Mouse (Mus musculus) MEL (cell line): ENCODE measurements around the gene Olfr12. TPM values are rescaled to one million over a fixed set of nuclear protein-coding genes. Genes with fewer than 3 reads are reported as not detected.

Source experiments
- DNase-seq: peaks from one replicate; pipeline ENCODE4 v3.0.0; 2011; ENCODE audit warnings: low read depth, low spot score
- H3K27ac ChIP-seq: 2 replicates; pipeline ENCODE4 v1.5.1; 2012; ENCODE audit warnings: low read depth, mild to moderate bottlenecking, control low read depth, low read length, moderate library complexity; ENCODE audit not compliant: control insufficient read depth
- H3K27me3 ChIP-seq, 2 experiments: fragments of 150-350 bp in 1 of 2; sonication (generic) in 1 of 2; 2 replicates each; pipeline ENCODE4 v1.6.1; 2012; ENCODE audit warnings: low read length in 2 of 2, mild to moderate bottlenecking in 2 of 2, improper control_type of control experiment in 1 of 2, moderate library complexity in 1 of 2; ENCODE audit not compliant: insufficient read depth in 2 of 2, control insufficient read depth in 1 of 2
- H3K36me3 ChIP-seq, 2 experiments: 2 replicates each; pipeline ENCODE4 v1.6.1; 2012 to 2014; ENCODE audit warnings: low read length in 2 of 2, improper control_type of control experiment in 1 of 2, inconsistent platforms in 1 of 2, mild to moderate bottlenecking in 1 of 2; ENCODE audit not compliant: insufficient read depth in 2 of 2, control insufficient read depth in 1 of 2
- H3K4me1 ChIP-seq, 2 experiments: fragments of 150-350 bp in 1 of 2; sonication (generic) in 1 of 2; 2 replicates each; pipeline ENCODE4 v1.6.1; 2012; ENCODE audit warnings: low read length in 2 of 2, improper control_type of control experiment in 1 of 2, mild to moderate bottlenecking in 1 of 2; ENCODE audit not compliant: insufficient read depth in 2 of 2, control insufficient read depth in 1 of 2
- H3K4me3 ChIP-seq, 2 experiments: fragments of 150-350 bp in 1 of 2; sonication (generic) in 1 of 2; 2 replicates each; pipeline ENCODE4 v1.5.1; 2012; ENCODE audit warnings: low read depth in 2 of 2, low read length in 2 of 2, mild to moderate bottlenecking in 2 of 2, moderate library complexity in 2 of 2, control low read depth in 1 of 2, improper control_type of control experiment in 1 of 2; ENCODE audit not compliant: control insufficient read depth in 1 of 2, insufficient read depth in 1 of 2
- H3K79me2 ChIP-seq: 2 replicates; pipeline ENCODE4 v1.6.1; 2012; ENCODE audit warnings: mild to moderate bottlenecking, low read length, moderate library complexity; ENCODE audit not compliant: control insufficient read depth, poor library complexity, insufficient read depth
- H3K9ac ChIP-seq: 2 replicates; pipeline ENCODE4 v1.6.1; 2012; ENCODE audit warnings: low read depth, mild to moderate bottlenecking, control low read depth, low read length, moderate library complexity; ENCODE audit not compliant: control insufficient read depth, poor library complexity, severe bottlenecking
- H3K9me3 ChIP-seq: fragments of 150-350 bp; sonication (generic); replicated peaks from 2 replicates; pipeline ENCODE4 v1.6.1; 2012; ENCODE audit warnings: mild to moderate bottlenecking, low read length, improper control_type of control experiment, moderate library complexity; ENCODE audit not compliant: insufficient read depth
- E2F4 ChIP-seq: IDR thresholded peaks from 2 replicates; pipeline ENCODE4 v1.6.1; 2011; ENCODE audit warnings: low read depth, low read length, improper control_type of control experiment, borderline replicate concordance
- ELF1 ChIP-seq: IDR thresholded peaks from 2 replicates; pipeline ENCODE4 v1.6.1; 2014; ENCODE audit warnings: low read depth, mild to moderate bottlenecking, inconsistent platforms, low read length, improper control_type of control experiment, moderate library complexity
- EP300 ChIP-seq, 2 experiments: IDR thresholded peaks; 2 replicates each; pipeline ENCODE4 v1.6.1; 2011; ENCODE audit warnings: improper control_type of control experiment in 2 of 2, low read length in 2 of 2, low read depth in 1 of 2, mild to moderate bottlenecking in 1 of 2
- ETS1 ChIP-seq: IDR thresholded peaks from 2 replicates; pipeline ENCODE4 v1.6.1; 2012; ENCODE audit warnings: low read depth, mild to moderate bottlenecking, inconsistent platforms, low read length, improper control_type of control experiment, moderate library complexity
- GATA1 ChIP-seq: IDR thresholded peaks from 2 replicates; pipeline ENCODE4 v1.6.1; 2011; ENCODE audit warnings: low read depth, low read length, improper control_type of control experiment
- HCFC1 ChIP-seq: IDR thresholded peaks from 2 replicates; pipeline ENCODE4 v1.6.1; 2012; ENCODE audit warnings: low read depth, mild to moderate bottlenecking, inconsistent platforms, low read length, improper control_type of control experiment, moderate library complexity
- JUND ChIP-seq: IDR thresholded peaks from 2 replicates; pipeline ENCODE4 v1.6.1; 2011; ENCODE audit warnings: low read depth, mild to moderate bottlenecking, improper control_type of control experiment, low read length
- KAT2A ChIP-seq: conservative IDR thresholded peaks from 2 replicates; pipeline ENCODE4 v1.6.1; 2012; ENCODE audit warnings: low read depth, low read length, improper control_type of control experiment, inconsistent platforms
- MAFK ChIP-seq: IDR thresholded peaks from 2 replicates; pipeline ENCODE4 v1.6.1; 2011; ENCODE audit warnings: low read depth, mild to moderate bottlenecking, low read length, improper control_type of control experiment, borderline replicate concordance
- MAX ChIP-seq: IDR thresholded peaks from 2 replicates; pipeline ENCODE4 v1.6.1; 2011; ENCODE audit warnings: low read length, improper control_type of control experiment
- MAZ ChIP-seq: IDR thresholded peaks from 2 replicates; pipeline ENCODE4 v1.6.1; 2012; ENCODE audit warnings: low read depth, mild to moderate bottlenecking, inconsistent platforms, low read length, improper control_type of control experiment
- MEF2A ChIP-seq: IDR thresholded peaks from 2 replicates; pipeline ENCODE4 v1.6.1; 2014; ENCODE audit warnings: low read depth, mild to moderate bottlenecking, inconsistent platforms, low read length, improper control_type of control experiment; ENCODE audit not compliant: poor library complexity, insufficient replicate concordance, severe bottlenecking; ENCODE audit errors: extremely low read depth
- MXI1 ChIP-seq: IDR thresholded peaks from 2 replicates; pipeline ENCODE4 v1.6.1; 2011; ENCODE audit warnings: mild to moderate bottlenecking, low read depth, low read length, improper control_type of control experiment
- MYB ChIP-seq: IDR thresholded peaks from 2 replicates; pipeline ENCODE4 v1.6.1; 2011; ENCODE audit warnings: mild to moderate bottlenecking, low read depth, low read length, improper control_type of control experiment
- RAD21 ChIP-seq: IDR thresholded peaks from 2 replicates; pipeline ENCODE4 v1.6.1; 2011; ENCODE audit warnings: mild to moderate bottlenecking, low read depth, low read length, improper control_type of control experiment
- TAL1 ChIP-seq: IDR thresholded peaks from 2 replicates; pipeline ENCODE4 v1.6.1; 2012; ENCODE audit warnings: mild to moderate bottlenecking, inconsistent platforms, low read length, moderate library complexity, mixed read lengths
- TCF12 ChIP-seq: IDR thresholded peaks from 2 replicates; pipeline ENCODE4 v1.6.1; 2014; ENCODE audit warnings: low read depth, mild to moderate bottlenecking, inconsistent platforms, low read length, improper control_type of control experiment, moderate library complexity
- UBTF ChIP-seq: IDR thresholded peaks from 2 replicates; pipeline ENCODE4 v1.6.1; 2012; ENCODE audit warnings: low read depth, mild to moderate bottlenecking, inconsistent platforms, low read length, improper control_type of control experiment, moderate library complexity, borderline replicate concordance; ENCODE audit not compliant: insufficient read depth
- USF2 ChIP-seq, 2 experiments: IDR thresholded peaks; 2 replicates each; pipeline ENCODE4 v1.6.1; 2011 to 2012; ENCODE audit warnings: improper control_type of control experiment in 2 of 2, low read length in 2 of 2, borderline replicate concordance in 1 of 2, inconsistent platforms in 1 of 2, low read depth in 1 of 2, mild to moderate bottlenecking in 1 of 2; ENCODE audit not compliant: insufficient read depth in 1 of 2
- ZC3H11A ChIP-seq: IDR thresholded peaks from 2 replicates; pipeline ENCODE4 v1.6.1; 2012; ENCODE audit warnings: low read depth, mild to moderate bottlenecking, inconsistent platforms, low read length, improper control_type of control experiment
- ZKSCAN1 ChIP-seq: IDR thresholded peaks from 2 replicates; pipeline ENCODE4 v1.6.1; 2012; ENCODE audit warnings: low read depth, mild to moderate bottlenecking, inconsistent platforms, low read length, improper control_type of control experiment, moderate library complexity
- ZMIZ1 ChIP-seq: IDR thresholded peaks from 2 replicates; pipeline ENCODE4 v1.6.1; 2012; ENCODE audit warnings: low read depth, mild to moderate bottlenecking, inconsistent platforms, low read length, improper control_type of control experiment, moderate library complexity
- ZNF384 ChIP-seq: IDR thresholded peaks from 2 replicates; pipeline ENCODE4 v1.6.1; 2012; ENCODE audit warnings: low read depth, mild to moderate bottlenecking, inconsistent platforms, low read length, improper control_type of control experiment
- polyA plus RNA-seq, 2 experiments: library from polyadenylated mRNA; stranded (reverse) in 1 of 2; unstranded in 1 of 2; fragments of >175 nt in 1 of 2; fragments of >200 nt in 1 of 2; gene quantifications; 2 replicates each; pipeline versions ENCODE4 v1.2.1 to v1.2.4; 2012; ENCODE audit warnings: low replicate concordance in 2 of 2, low read depth in 1 of 2; ENCODE audit not compliant: insufficient read length in 2 of 2, insufficient read depth in 1 of 2, missing spikeins in 1 of 2
- total RNA-seq: library from RNA; depleted of rRNA; stranded (reverse); fragments of 300-350 nt; gene quantifications from 2 replicates; pipeline ENCODE4 v1.2.3, GENCODE M21; 2012

Olfr12 gene
- total and polyA plus RNA-seq, 3 experiments: not detected

GRCm38 (mm10) chr1:92594111-92594510 lies 23.5 kb upstream of the Olfr12 start, which contains the start of gene Olfr1411:
Olfr1411 (plus strand) TSS chr1:92594411.
- no peak within 1 kb of the TSS for H3K9ac ChIP-seq
- no peak for DNase-seq
- no peaks in the 10 kb centered on the region for H3K36me3 ChIP-seq
- H3K27ac ChIP-seq: no peak within 1 kb of the TSS
- no peaks in the 10 kb centered on the region for H3K79me2 ChIP-seq
- H3K4me3 ChIP-seq: no peak within 1 kb of the TSS
- H3K9me3 ChIP-seq: no peaks in the 10 kb centered on the region
- peaks cover 0 to 1% of the 10 kb centered on the region in 2 experiments; a peak in 1 of 4 replicates for H3K27me3 ChIP-seq
- H3K4me1 ChIP-seq: no peaks in the 10 kb centered on the region
- TF ChIP-seq RAD21 (no peak), ZMIZ1 (no peak), HCFC1 (no peak), GATA1 (no peak), KAT2A (no peak), MAX (no peak), MAFK (no peak), E2F4 (no peak), UBTF (no peak)
- TF ChIP-seq, all 39 proteins: peak for 0

- Histone ChIP-seq H3K27ac (no peak overlapping the region), H3K9ac (no peak overlapping the region), H3K4me3 (no peak overlapping the region), H3K79me2 (no peaks in the 10 kb centered on the region), H3K4me1 (no peaks in the 10 kb centered on the region), H3K27me3 (peaks cover 0 to 1% of the 10 kb centered on the region in 2 experiments; a peak in 1 of 4 replicates), H3K9me3 (no peaks in the 10 kb centered on the region), H3K36me3 (no peaks in the 10 kb centered on the region)
- TF ChIP-seq USF2 (IDR thresholded peaks at IDR 0.05; ENCODE audit: borderline replicate concordance in 1 of 2, insufficient read depth in 1 of 2, low read depth in 1 of 2, low read length in 2 of 2) (no peak), GATA1 (no peak), TCF12 (no peak), MEF2A (no peak), ZC3H11A (no peak), ZNF384 (no peak), E2F4 (no peak), MAFK (no peak), HCFC1 (no peak), ZKSCAN1 (no peak), MYB (no peak), ETS1 (no peak), TAL1 (no peak), KAT2A (no peak), EP300 (IDR thresholded peaks at IDR 0.05; ENCODE audit: low read depth in 1 of 2, low read length in 2 of 2) (no peak), ELF1 (no peak), JUND (no peak), MAZ (no peak), MXI1 (no peak)
- DNase-seq: no peak
Observed at GRCm38 (mm10) chr1:92596019-92596418, 21.6 kb upstream of the Olfr12 start.
